ENCODE assay signal across 26 mouse cellular contexts in the genomic region with DNA sequence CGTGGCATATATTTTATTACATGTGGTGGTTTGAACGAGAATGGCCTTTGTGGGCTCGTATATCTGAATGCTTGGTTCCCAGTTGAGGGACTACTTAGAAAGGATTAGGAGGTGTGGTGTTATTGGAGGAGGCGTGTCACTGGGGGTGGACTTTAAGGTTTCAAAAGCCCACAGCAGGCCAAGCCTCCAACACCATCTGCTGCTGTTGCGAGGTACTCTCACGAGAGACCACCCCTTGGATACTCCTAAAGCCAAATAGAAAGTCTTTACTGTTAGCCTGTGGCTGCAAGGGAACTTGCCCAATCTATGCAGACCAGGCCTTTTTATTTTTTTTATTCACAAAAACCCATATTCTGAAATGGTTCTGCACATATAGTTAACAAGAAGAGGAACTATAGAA.
"Had no signal": no experiment of that assay in that cellular context is flagged by ENCODE, and none has a peak within 500 bp of the region (broad histone marks: within the 10 kb centered on the region; RNA-seq: fewer than 3 reads in every experiment).

No protein-coding gene starts in this region.

- H3K9me3 ChIP-seq: heart, embryonic 13.5 days; heart, embryonic 15.5 days; hindbrain, embryonic 13.5 days; hindbrain, embryonic 15.5 days; kidney, embryonic 15.5 days; limb, embryonic 12.5 days; liver, embryonic 12.5 days had no signal

- DNase-seq: gastrocnemius, adult 2 months; gastrocnemius, postnatal 10 days; gastrocnemius, postnatal 25 days; heart, adult 18-20 months; heart, postnatal 14 days; heart, postnatal 36 days; kidney, adult 11 months; kidney, adult 2 months; kidney, adult 9 months; kidney, postnatal 14 days; kidney, postnatal 36 days; layer of hippocampus, adult 9-11 months; layer of hippocampus, postnatal 36 days; left cerebral cortex, postnatal 4 days had no signal

- H3K27me3 ChIP-seq: heart, embryonic 13.5 days; heart, embryonic 15.5 days; hindbrain, embryonic 13.5 days; hindbrain, embryonic 15.5 days; kidney, embryonic 15.5 days; limb, embryonic 12.5 days; liver, embryonic 12.5 days had no signal

- H3K4me3 ChIP-seq: gastrocnemius, adult 2 months; heart, embryonic 13.5 days; heart, embryonic 15.5 days; hindbrain, embryonic 13.5 days; hindbrain, embryonic 15.5 days; kidney, embryonic 15.5 days; limb, embryonic 12.5 days; liver, embryonic 12.5 days had no signal

- H3K4me1 ChIP-seq: heart, embryonic 13.5 days; heart, embryonic 15.5 days; hindbrain, embryonic 13.5 days; hindbrain, embryonic 15.5 days; kidney, embryonic 15.5 days; limb, embryonic 12.5 days had no signal

- H3K4me2 ChIP-seq: heart, embryonic 11.5 days; heart, embryonic 13.5 days; heart, embryonic 15.5 days; hindbrain, embryonic 13.5 days; hindbrain, embryonic 15.5 days; kidney, embryonic 15.5 days; limb, embryonic 12.5 days; liver, embryonic 12.5 days had no signal

- H3K9ac ChIP-seq: heart, embryonic 13.5 days; heart, embryonic 15.5 days; hindbrain, embryonic 13.5 days; hindbrain, embryonic 15.5 days; kidney, embryonic 15.5 days; limb, embryonic 12.5 days; liver, embryonic 12.5 days; liver, embryonic 14.5 days had no signal

- H3K27ac ChIP-seq: gastrocnemius, adult 2 months; heart, embryonic 13.5 days; heart, embryonic 15.5 days; hindbrain, embryonic 13.5 days; hindbrain, embryonic 15.5 days; hindbrain, postnatal 0 days; kidney, embryonic 15.5 days; kidney, postnatal 0 days; limb, embryonic 12.5 days; liver, embryonic 12.5 days; liver, embryonic 14.5 days had no signal

- ATAC-seq: hindbrain, postnatal 0 days; intestine, embryonic 16.5 days; liver, embryonic 12.5 days had no signal
